Mouse (Mus musculus): ENCODE measurements around the gene Pou2f3.

DNA sequence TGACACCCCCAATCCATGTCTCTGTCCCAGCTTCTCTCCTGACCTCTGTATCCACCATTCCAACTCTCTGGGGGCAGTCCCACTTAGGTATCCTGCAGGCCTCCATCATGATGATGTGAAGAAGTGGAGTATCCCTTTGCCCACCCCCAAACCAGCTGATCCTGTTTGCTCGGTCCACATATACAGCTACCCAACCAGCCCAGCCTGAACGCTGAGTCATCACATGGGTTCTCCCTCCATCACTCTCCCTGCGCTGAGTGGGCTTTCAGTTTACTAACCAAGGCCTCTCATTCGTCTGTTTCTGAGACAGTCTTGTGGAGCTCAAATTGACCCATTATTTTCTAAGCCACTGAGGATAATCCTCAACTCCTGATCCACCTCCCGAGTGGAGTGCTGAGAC lies 78.2 kb downstream of the Pou2f3 start:
- no peak for TF ChIP-seq FLI1 (IDR thresholded peaks at IDR 0.05; ENCODE audit: low read length)
- no peak for TF ChIP-seq GATA1 (IDR thresholded peaks at IDR 0.05; ENCODE audit: borderline replicate concordance, low read length)

Data from megakaryocyte, embryonic 14.5 days (primary cell).